Mouse (Mus musculus) central nervous system, embryonic 18 days (tissue): ENCODE measurements around the gene Ctf2. TPM values are rescaled to one million over a fixed set of nuclear protein-coding genes. Genes with fewer than 3 reads are reported as not detected.

Source experiments
- polyA plus RNA-seq: library from polyadenylated mRNA; depleted of rRNA; stranded (reverse); fragments of >200 nt; gene quantifications from 2 replicates; pipeline ENCODE4 v1.2.3, GENCODE M21; 2012; rRNA removed

The Ctf2 gene
- polyA plus RNA-seq, result not detected in 2 replicates

GRCm38 (mm10) chr7:127732066-127732465 lies at the start of gene Ctf2:
Gene Ctf2 (minus strand): TSS chr7:127732166.

GRCm38 (mm10) chr7:127776426-127776825 lies 44.5 kb upstream of the Ctf2 start, which contains the start of gene Setd1a:
Gene Setd1a (plus strand): TSS chr7:127776670.

GRCm38 (mm10) chr7:127769651-127770038 lies 37.7 kb upstream of the Ctf2 start, which contains the start of gene Orai3:
Gene Orai3 (plus strand): TSS chr7:127769815.

GRCm38 (mm10) chr7:127744366-127745045 lies 12.5 kb upstream of the Ctf2 start, which contains the start of gene Fbxl19:
Gene Fbxl19 (plus strand): TSS chr7:127744543.

GRCm38 (mm10) chr7:127712461-127713385 lies 19.2 kb downstream of the Ctf2 start, which contains the start of gene Ctf1:
Gene Ctf1 (plus strand): TSS chr7:127712736.

GRCm38 (mm10) chr7:127708207-127709078 lies 23.5 kb downstream of the Ctf2 start, which contains the start of gene Bcl7c:
Gene Bcl7c (minus strand): TSS chr7:127708933.

Other genes starting within 250 kb of the Ctf2 start
- gene Srcap, start 220.2 kb downstream of the Ctf2 start, polyA plus RNA-seq, result 15.5 and 19.3 TPM in 2 replicates
- gene Gm42715, start 212.6 kb downstream of the Ctf2 start, polyA plus RNA-seq, result 13.4 and 14.3 TPM in 2 replicates
- 1.3 and 2.7 TPM in 2 replicates for gene Tmem265, start 170.8 kb downstream of the Ctf2 start, polyA plus RNA-seq
- gene Phkg2, start 158.8 kb downstream of the Ctf2 start, polyA plus RNA-seq, result 111 and 112 TPM in 2 replicates
- gene Ccdc189, start 143.6 kb downstream of the Ctf2 start, polyA plus RNA-seq, result 13.5 TPM in 2 replicates
- gene Rnf40, start 143.4 kb downstream of the Ctf2 start, polyA plus RNA-seq, result 46.9 and 49.5 TPM in 2 replicates
- 28.9 and 29.8 TPM in 2 replicates for gene Zfp629, start 116.4 kb downstream of the Ctf2 start, polyA plus RNA-seq
- 55.6 and 57.5 TPM in 2 replicates for gene Bcl7c, start 23.2 kb downstream of the Ctf2 start, polyA plus RNA-seq
- 10.1 and 11.8 TPM in 2 replicates for gene Ctf1, start 19.4 kb downstream of the Ctf2 start, polyA plus RNA-seq
- gene Fbxl19, start 12.4 kb upstream of the Ctf2 start, polyA plus RNA-seq, result 122 and 135 TPM in 2 replicates
- 9.1 and 11.1 TPM in 2 replicates for gene Orai3, start 37.6 kb upstream of the Ctf2 start, polyA plus RNA-seq
- gene Setd1a, start 44.5 kb upstream of the Ctf2 start, polyA plus RNA-seq, result 9.1 and 11.1 TPM in 2 replicates
- gene Gm49388, start 53.4 kb upstream of the Ctf2 start, polyA plus RNA-seq, result 0.20 and 0.35 TPM in 2 replicates
- 12.5 and 14.7 TPM in 2 replicates for gene Hsd3b7, start 68.4 kb upstream of the Ctf2 start, polyA plus RNA-seq
- gene Stx4a, start 92.1 kb upstream of the Ctf2 start, polyA plus RNA-seq, result 43.4 and 52.4 TPM in 2 replicates
- 104 and 129 TPM in 2 replicates for gene Stx1b, start 92.4 kb upstream of the Ctf2 start, polyA plus RNA-seq
- gene Zfp646, start 144.1 kb upstream of the Ctf2 start, polyA plus RNA-seq, result 16.3 and 17.3 TPM in 2 replicates
- gene Zfp668, start 144.7 kb upstream of the Ctf2 start, polyA plus RNA-seq, result 14.1 and 18.4 TPM in 2 replicates
- 2.9 and 3.0 TPM in 2 replicates for gene Prss53, start 158.8 kb upstream of the Ctf2 start, polyA plus RNA-seq
- not detected in 2 replicates for gene Gm21974, start 163.3 kb upstream of the Ctf2 start, polyA plus RNA-seq
- 68.8 and 78.8 TPM in 2 replicates for gene Vkorc1, start 163.5 kb upstream of the Ctf2 start, polyA plus RNA-seq
- 44.6 and 48.7 TPM in 2 replicates for gene Bckdk, start 171.9 kb upstream of the Ctf2 start, polyA plus RNA-seq
- gene Kat8, start 180.3 kb upstream of the Ctf2 start, polyA plus RNA-seq, result 48.7 and 49.7 TPM in 2 replicates
- gene Prss8, start 197.9 kb upstream of the Ctf2 start, polyA plus RNA-seq, result 0.57 and 1.2 TPM in 2 replicates
- gene Prss36, start 214.6 kb upstream of the Ctf2 start, polyA plus RNA-seq, result 14.2 and 14.7 TPM in 2 replicates
- 556 and 596 TPM in 2 replicates for gene Fus, start 235.3 kb upstream of the Ctf2 start, polyA plus RNA-seq